Mouse (Mus musculus): ENCODE measurements around the gene Chrna9.
A peak's percentile ranks its signal among the peaks of the same experiment; 100 is the strongest.

The Chrna9 gene

GRCm38 (mm10) chr5:65934783-65935182 is at the start of gene Chrna9:
Chrna9 (plus strand) TSS chr5:65934921.
- no peak for DNase-seq

GRCm38 (mm10) chr5:65885699-65886443 is 48.9 kb upstream of the Chrna9 start:
- DNase-seq: no peak

GRCm38 (mm10) chr5:65888102-65888501 is 46.6 kb upstream of the Chrna9 start:
- DNase-seq: no peak

- peak; percentile 16 for DNase-seq
Measured at GRCm38 (mm10) chr5:65888998-65889397, 45.7 kb upstream of the Chrna9 start.

GRCm38 (mm10) chr5:65891251-65891826 is 43.4 kb upstream of the Chrna9 start:
- DNase-seq: no peak

- no peak for DNase-seq
Measured at GRCm38 (mm10) chr5:65895121-65895692, 39.5 kb upstream of the Chrna9 start.

GRCm38 (mm10) chr5:65895764-65896163 is 39.0 kb upstream of the Chrna9 start:
- no peak for DNase-seq

- DNase-seq: no peak
Measured at GRCm38 (mm10) chr5:65897731-65898130, 37.0 kb upstream of the Chrna9 start.

- DNase-seq: no peak
Measured at GRCm38 (mm10) chr5:65898683-65899082, 36.0 kb upstream of the Chrna9 start.

GRCm38 (mm10) chr5:65900113-65900512 is 34.6 kb upstream of the Chrna9 start:
- DNase-seq: no peak

- peak; percentile 44 for DNase-seq
Measured at GRCm38 (mm10) chr5:65900862-65901265, 33.9 kb upstream of the Chrna9 start.

- DNase-seq: no peak
Measured at GRCm38 (mm10) chr5:65901868-65902418, 32.8 kb upstream of the Chrna9 start.

GRCm38 (mm10) chr5:65902811-65903210 is 31.9 kb upstream of the Chrna9 start:
- DNase-seq: no peak

GRCm38 (mm10) chr5:65904476-65904875 is 30.2 kb upstream of the Chrna9 start:
- no peak for DNase-seq

GRCm38 (mm10) chr5:65908751-65909150 is 26.0 kb upstream of the Chrna9 start:
- DNase-seq: no peak

- no peak for DNase-seq
Measured at GRCm38 (mm10) chr5:65909321-65909720, 25.4 kb upstream of the Chrna9 start.

GRCm38 (mm10) chr5:65910398-65910797 is 24.3 kb upstream of the Chrna9 start:
- DNase-seq: no peak

GRCm38 (mm10) chr5:65911676-65912075 is 23.0 kb upstream of the Chrna9 start:
- no peak for DNase-seq

- DNase-seq: no peak
Measured at GRCm38 (mm10) chr5:65912201-65912600, 22.5 kb upstream of the Chrna9 start.

GRCm38 (mm10) chr5:65913126-65913525 is 21.6 kb upstream of the Chrna9 start:
- no peak for DNase-seq

GRCm38 (mm10) chr5:65914342-65914741 is 20.4 kb upstream of the Chrna9 start:
- no peak for DNase-seq

- DNase-seq: no peak
Measured at GRCm38 (mm10) chr5:65916930-65917329, 17.8 kb upstream of the Chrna9 start.

GRCm38 (mm10) chr5:65918601-65919000 is 16.1 kb upstream of the Chrna9 start:
- no peak for DNase-seq

GRCm38 (mm10) chr5:65919326-65919725 is 15.4 kb upstream of the Chrna9 start:
- peak; percentile 49 for DNase-seq
